Comparison of ENCODE assay signal across 13 mouse cellular contexts in the genomic region with DNA sequence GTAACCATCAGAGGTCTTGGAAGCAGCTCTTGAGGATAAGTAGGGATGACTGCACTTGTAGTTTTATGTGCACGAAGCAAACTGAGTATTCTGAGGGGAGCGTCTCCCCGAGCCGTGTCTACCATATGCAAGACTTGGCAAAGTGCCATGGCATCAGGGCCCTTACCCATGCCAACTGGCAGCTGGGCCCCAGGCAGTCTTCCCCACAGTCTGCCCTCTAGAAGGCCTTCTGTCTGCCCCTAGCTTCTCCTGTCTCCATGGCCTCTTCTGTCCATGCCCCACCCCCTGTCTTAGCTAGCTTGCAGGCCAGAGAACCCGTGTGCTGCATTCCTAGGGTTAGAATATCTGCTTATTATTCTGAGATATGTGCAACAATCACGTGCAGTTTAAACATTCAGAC.
A peak's percentile ranks its signal among the peaks of the same experiment; 100 is the strongest.
DNase-seq lines count a peak whose midpoint lies in the region; ATAC-seq lines count a peak whose summit lies in the region.
"Had no signal": no experiment of that assay in that cellular context is flagged by ENCODE, and none has a peak within 500 bp of the region (broad histone marks: within the 10 kb centered on the region; RNA-seq: fewer than 3 reads in every experiment).

No protein-coding gene starts in this region.

- peak; percentile 37; the same call in 1 of the 2 replicates for ATAC-seq in heart, embryonic 16.5 days (replicated peaks; ENCODE audit: extremely low read depth, insufficient read depth, low FRiP score)
- no peak for ATAC-seq in activated CD4-positive, CD25-positive, alpha-beta regulatory T cell, adult 4 months

- H3K4me3 ChIP-seq in heart, embryonic 16.5 days (ENCODE audit: low read length), result no peak overlapping the region

- H3K27me3 ChIP-seq in heart, embryonic 16.5 days (ENCODE audit: control insufficient read depth, insufficient read depth, low read length), result no peaks in the 10 kb centered on the region

- peaks cover 15% of the 10 kb centered on the region for H3K4me1 ChIP-seq in heart, embryonic 16.5 days (ENCODE audit: control insufficient read depth, insufficient read depth, low read length)

- no peak for DNase-seq in heart, adult 18-20 months
- DNase-seq in right cerebral cortex, postnatal 14 days, result peak; percentile 40
- DNase-seq in right cerebral cortex, postnatal 25 days, result no peak
- DNase-seq in gastrocnemius, postnatal 14 days, result peak; percentile 11
- DNase-seq in retina, embryonic 14.5 days (ENCODE audit: low spot score), result peak; percentile 59
- DNase-seq in left cerebral cortex, adult 11 months (ENCODE audit: low spot score), result no peak
- DNase-seq: adrenal gland, adult 2 months; heart, postnatal 10 days; layer of hippocampus, adult 9-11 months; right cerebral cortex, adult 18-20 months had no signal

- H3K36me3 ChIP-seq in heart, embryonic 16.5 days (ENCODE audit: control insufficient read depth, insufficient read depth), result no peaks in the 10 kb centered on the region

- 49% methylated on average over 6 of the region's 6 CpGs for WGBS in heart, embryonic 16.5 days

- intact Hi-C loops in gastrocnemius, postnatal 14 days (cut with DNase I; ENCODE audit: low total_unique reads), result no loop called here

- no peaks in the 10 kb centered on the region for H3K9me3 ChIP-seq in heart, embryonic 16.5 days (replicated peaks; ENCODE audit: control insufficient read depth, low read length)

- no peak overlapping the region for H3K4me2 ChIP-seq in heart, embryonic 16.5 days (ENCODE audit: low read depth, low read length)

- no peak overlapping the region for H3K27ac ChIP-seq in heart, embryonic 16.5 days (ENCODE audit: low read length)
- H3K27ac ChIP-seq: macrophage had no signal

- no peak overlapping the region for H3K9ac ChIP-seq in heart, embryonic 16.5 days (ENCODE audit: low read length)

Comparison
In these comparisons a context has a peak if more than half of its experiments do, and no peak if none do; other contexts are left out.
1. DNase-seq: peak in right cerebral cortex, postnatal 14 days (single experiment), gastrocnemius, postnatal 14 days (single experiment) and retina, embryonic 14.5 days (single experiment); none in heart, adult 18-20 months (0 of 2), right cerebral cortex, postnatal 25 days (single experiment) and left cerebral cortex, adult 11 months (single experiment).